Mouse (Mus musculus) splenic B cell, adult 2 months (primary cell): ENCODE measurements around the gene Gm11168.
"Not testable (repeated sequence)": the region's sequence is repeated elsewhere in the genome, so short reads cannot be mapped to it uniquely, and the experiment has no call there.

Experiments used
- DNase-seq: peaks from one replicate; pipeline ENCODE4 v3.0.0-alpha.2; 2011; ENCODE audit warnings: low read depth, low spot score
- H3K27me3 ChIP-seq: 2 replicates; pipeline ENCODE4 v1.6.1; 2012; ENCODE audit warnings: mild to moderate bottlenecking, low read length, moderate library complexity, mixed read lengths; ENCODE audit not compliant: control insufficient read depth, poor library complexity, insufficient read depth, severe bottlenecking
- H3K36me3 ChIP-seq: 2 replicates; pipeline ENCODE4 v1.6.1; 2012; ENCODE audit warnings: mild to moderate bottlenecking, low read length, moderate library complexity, mixed read lengths; ENCODE audit not compliant: control insufficient read depth, poor library complexity, insufficient read depth, severe bottlenecking

The Gm11168 gene

GRCm38 (mm10) chr9:3019835-3020727, 16.9 kb downstream of the Gm11168 start:
- H3K27me3 ChIP-seq, DNase-seq: not testable (repeated sequence)

GRCm38 (mm10) chr9:3022316-3023008, 19.3 kb downstream of the Gm11168 start:
- H3K36me3 ChIP-seq, H3K27me3 ChIP-seq: not testable (repeated sequence)
- peak; percentile 41 for DNase-seq

More at GRCm38 (mm10) chr9:3019835-3020727, 16.9 kb downstream of the Gm11168 start:
- not testable (repeated sequence) for H3K36me3 ChIP-seq

GRCm38 (mm10) chr9:3023312-3023984, 20.3 kb downstream of the Gm11168 start, which contains the start of gene Gm10718:
Gm10718 (plus strand) TSS chr9:3023547.
- H3K36me3 ChIP-seq, DNase-seq, H3K27me3 ChIP-seq: not testable (repeated sequence)

- DNase-seq, H3K36me3 ChIP-seq, H3K27me3 ChIP-seq: not testable (repeated sequence)
Observed at GRCm38 (mm10) chr9:3023985-3024648, 21.0 kb downstream of the Gm11168 start.

GRCm38 (mm10) chr9:3024912-3025467, 21.8 kb downstream of the Gm11168 start, which contains the start of gene Gm10717:
Gm10717 (plus strand) TSS chr9:3025417.
- not testable (repeated sequence) for H3K27me3 ChIP-seq, H3K36me3 ChIP-seq, DNase-seq

GRCm38 (mm10) chr9:3025653-3026052, 22.5 kb downstream of the Gm11168 start:
- not testable (repeated sequence) for H3K36me3 ChIP-seq, H3K27me3 ChIP-seq, DNase-seq

- not testable (repeated sequence) for H3K36me3 ChIP-seq, H3K27me3 ChIP-seq, DNase-seq
Observed at GRCm38 (mm10) chr9:3026136-3026535, 23.0 kb downstream of the Gm11168 start.

- H3K27me3 ChIP-seq, H3K36me3 ChIP-seq, DNase-seq: not testable (repeated sequence)
Observed at GRCm38 (mm10) chr9:3026741-3027140, 23.6 kb downstream of the Gm11168 start.

GRCm38 (mm10) chr9:3027200-3027599, 24.1 kb downstream of the Gm11168 start:
- H3K27me3 ChIP-seq, H3K36me3 ChIP-seq: not testable (repeated sequence)
- DNase-seq: peak; percentile 58

GRCm38 (mm10) chr9:3029276-3030000, 26.3 kb downstream of the Gm11168 start:
- DNase-seq, H3K27me3 ChIP-seq, H3K36me3 ChIP-seq: not testable (repeated sequence)

GRCm38 (mm10) chr9:3030677-3031318, 27.7 kb downstream of the Gm11168 start:
- DNase-seq: peak; percentile 86
- H3K36me3 ChIP-seq, H3K27me3 ChIP-seq: not testable (repeated sequence)

GRCm38 (mm10) chr9:3034299-3034698, 31.2 kb downstream of the Gm11168 start, which contains the start of gene Gm17535:
Gm17535 (plus strand) TSS chr9:3034599.
- H3K27me3 ChIP-seq, DNase-seq, H3K36me3 ChIP-seq: not testable (repeated sequence)

- H3K27me3 ChIP-seq, DNase-seq, H3K36me3 ChIP-seq: not testable (repeated sequence)
Observed at GRCm38 (mm10) chr9:3036577-3036976, 33.4 kb downstream of the Gm11168 start, which contains the start of gene Gm10715. Gm10715 (plus strand) TSS chr9:3036877.
